Mouse (Mus musculus): ENCODE measurements around the gene Nfib. TPM values are rescaled to one million over a fixed set of nuclear protein-coding genes. Genes with fewer than 3 reads are reported as not detected.

Nfib gene
- polyA plus RNA-seq, 1 experiment: 48.1 TPM

DNA sequence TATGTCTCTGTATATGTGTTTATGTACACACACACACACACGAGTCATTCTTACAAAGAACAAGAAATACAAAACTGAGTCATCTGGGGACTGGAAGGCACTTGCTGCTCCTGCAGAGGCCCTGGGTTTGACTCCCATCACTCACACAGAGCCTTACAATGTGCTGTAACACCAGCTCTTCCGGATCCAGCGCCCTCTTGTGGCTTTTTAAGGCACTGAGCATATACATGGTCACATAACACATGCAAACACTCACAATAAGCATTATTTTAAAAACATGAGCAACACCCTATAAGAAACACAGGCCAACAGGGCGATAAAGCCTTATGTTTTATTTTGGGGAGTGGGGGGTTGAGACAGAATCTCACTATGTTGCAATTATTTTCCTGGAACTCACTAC, 226.2 kb downstream of the Nfib start:
- no peak overlapping the region for H3K4me3 ChIP-seq (replicated peaks; ENCODE audit: extremely low read depth, low read depth, low read length)
- TF ChIP-seq CTCF (IDR thresholded peaks at IDR 0.05; ENCODE audit: insufficient read depth, low read length) (no peak), POLR2A (IDR thresholded peaks at IDR 0.05; ENCODE audit: borderline replicate concordance, extremely low read depth, low read depth, low read length) (no peak)
- DNase-seq: no peak
- 66% methylated on average over 4 of the region's 4 CpGs for WGBS
- H3K4me1 ChIP-seq (ENCODE audit: control insufficient read depth, insufficient read depth, low read length): peaks cover 9% of the 10 kb centered on the region

GRCm38 (mm10) chr4:82477742-82478141, 227.8 kb downstream of the Nfib start:
- Histone ChIP-seq H3K4me1 (ENCODE audit: control insufficient read depth, insufficient read depth, low read length) (peaks cover 8% of the 10 kb centered on the region), H3K4me3 (replicated peaks; ENCODE audit: extremely low read depth, low read depth, low read length) (no peak overlapping the region)
- 81% methylated on average over 2 of the region's 2 CpGs for WGBS
- TF ChIP-seq CTCF (IDR thresholded peaks at IDR 0.05; ENCODE audit: insufficient read depth, low read length): no peak
- no peak for TF ChIP-seq POLR2A (IDR thresholded peaks at IDR 0.05; ENCODE audit: borderline replicate concordance, extremely low read depth, low read depth, low read length)
- DNase-seq: no peak

GRCm38 (mm10) chr4:82476411-82476810, 229.1 kb downstream of the Nfib start:
- no peak for DNase-seq
- H3K4me3 ChIP-seq (replicated peaks; ENCODE audit: extremely low read depth, low read depth, low read length): no peak overlapping the region
- WGBS: 38% methylated on average over 2 of the region's 2 CpGs
- peaks cover 13% of the 10 kb centered on the region for H3K4me1 ChIP-seq (ENCODE audit: control insufficient read depth, insufficient read depth, low read length)
- TF ChIP-seq POLR2A (IDR thresholded peaks at IDR 0.05; ENCODE audit: borderline replicate concordance, extremely low read depth, low read depth, low read length) (no peak), CTCF (IDR thresholded peaks at IDR 0.05; ENCODE audit: insufficient read depth, low read length) (no peak)

- WGBS: 73% methylated on average over 5 of the region's 5 CpGs
- H3K4me3 ChIP-seq (replicated peaks; ENCODE audit: extremely low read depth, low read depth, low read length): no peak overlapping the region
- TF ChIP-seq POLR2A (IDR thresholded peaks at IDR 0.05; ENCODE audit: borderline replicate concordance, extremely low read depth, low read depth, low read length) (no peak), CTCF (IDR thresholded peaks at IDR 0.05; ENCODE audit: insufficient read depth, low read length) (no peak)
- peaks cover 27% of the 10 kb centered on the region for H3K4me1 ChIP-seq (ENCODE audit: control insufficient read depth, insufficient read depth, low read length)
- no peak for DNase-seq
These were observed 231.2 kb downstream of the Nfib start for GRCm38 (mm10) chr4:82474334-82474733.

GRCm38 (mm10) chr4:82470938-82471320, 234.6 kb downstream of the Nfib start:
- no peak for DNase-seq
- no peak overlapping the region for H3K4me3 ChIP-seq (replicated peaks; ENCODE audit: extremely low read depth, low read depth, low read length)
- WGBS: 58% methylated on average over 3 of the region's 3 CpGs
- peaks cover 40% of the 10 kb centered on the region for H3K4me1 ChIP-seq (ENCODE audit: control insufficient read depth, insufficient read depth, low read length)
- TF ChIP-seq POLR2A (IDR thresholded peaks at IDR 0.05; ENCODE audit: borderline replicate concordance, extremely low read depth, low read depth, low read length): no peak
- TF ChIP-seq CTCF (IDR thresholded peaks at IDR 0.05; ENCODE audit: insufficient read depth, low read length): no peak

- Histone ChIP-seq H3K4me3 (replicated peaks; ENCODE audit: extremely low read depth, low read depth, low read length) (no peak overlapping the region), H3K4me1 (ENCODE audit: control insufficient read depth, insufficient read depth, low read length) (peaks cover 40% of the 10 kb centered on the region)
- 33% methylated on average over 5 of the region's 5 CpGs for WGBS
- DNase-seq: no peak
- TF ChIP-seq CTCF (IDR thresholded peaks at IDR 0.05; ENCODE audit: insufficient read depth, low read length) (no peak), POLR2A (IDR thresholded peaks at IDR 0.05; ENCODE audit: borderline replicate concordance, extremely low read depth, low read depth, low read length) (no peak)
These were observed 235.2 kb downstream of the Nfib start for GRCm38 (mm10) chr4:82470212-82470937.

DNA sequence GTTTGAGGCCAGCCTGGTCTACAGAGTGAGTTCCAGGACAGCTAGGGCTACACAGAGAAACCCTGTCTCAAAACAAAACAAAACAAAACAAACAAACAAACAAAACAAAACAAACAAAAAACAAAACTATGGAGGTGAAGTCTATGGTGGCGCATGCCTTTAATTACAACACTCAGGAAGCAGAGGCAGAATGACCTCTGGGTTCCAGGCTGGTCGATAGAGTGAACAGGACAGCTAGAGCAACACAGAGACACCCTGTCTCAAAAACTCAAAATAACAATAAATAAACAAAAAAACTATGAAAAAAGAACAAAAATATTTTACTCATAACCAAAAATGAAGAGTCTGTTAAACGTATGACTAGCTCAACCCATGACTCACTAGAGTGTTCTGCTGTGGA, 236.6 kb downstream of the Nfib start:
- 65% methylated on average over 3 of the region's 3 CpGs for WGBS
- H3K4me1 ChIP-seq (ENCODE audit: control insufficient read depth, insufficient read depth, low read length): peaks cover 48% of the 10 kb centered on the region

GRCm38 (mm10) chr4:82466717-82467116, 238.8 kb downstream of the Nfib start:
- no peak for TF ChIP-seq CTCF (IDR thresholded peaks at IDR 0.05; ENCODE audit: insufficient read depth, low read length)
- no peak; the same call in 1 of the 2 replicates for TF ChIP-seq POLR2A (IDR thresholded peaks at IDR 0.05; ENCODE audit: borderline replicate concordance, extremely low read depth, low read depth, low read length)
- 17% methylated on average over 8 of the region's 8 CpGs for WGBS
- DNase-seq: peak; percentile 61
- H3K4me3 ChIP-seq (replicated peaks; ENCODE audit: extremely low read depth, low read depth, low read length): no peak overlapping the region
- H3K4me1 ChIP-seq (ENCODE audit: control insufficient read depth, insufficient read depth, low read length): peaks cover 41% of the 10 kb centered on the region

More for the DNA sequence above, 236.6 kb downstream of the Nfib start:
- no peak for TF ChIP-seq CTCF (IDR thresholded peaks at IDR 0.05; ENCODE audit: insufficient read depth, low read length)
- TF ChIP-seq POLR2A (IDR thresholded peaks at IDR 0.05; ENCODE audit: borderline replicate concordance, extremely low read depth, low read depth, low read length): no peak
- H3K4me3 ChIP-seq (replicated peaks; ENCODE audit: extremely low read depth, low read depth, low read length): no peak overlapping the region
- DNase-seq: no peak

GRCm38 (mm10) chr4:82466144-82466543, 239.4 kb downstream of the Nfib start:
- 26% methylated on average over 6 of the region's 6 CpGs for WGBS
- Histone ChIP-seq H3K4me1 (ENCODE audit: control insufficient read depth, insufficient read depth, low read length) (peaks cover 38% of the 10 kb centered on the region), H3K4me3 (replicated peaks; ENCODE audit: extremely low read depth, low read depth, low read length) (no peak overlapping the region)
- no peak for DNase-seq
- TF ChIP-seq POLR2A (IDR thresholded peaks at IDR 0.05; ENCODE audit: borderline replicate concordance, extremely low read depth, low read depth, low read length): no peak
- TF ChIP-seq CTCF (IDR thresholded peaks at IDR 0.05; ENCODE audit: insufficient read depth, low read length): no peak

DNA sequence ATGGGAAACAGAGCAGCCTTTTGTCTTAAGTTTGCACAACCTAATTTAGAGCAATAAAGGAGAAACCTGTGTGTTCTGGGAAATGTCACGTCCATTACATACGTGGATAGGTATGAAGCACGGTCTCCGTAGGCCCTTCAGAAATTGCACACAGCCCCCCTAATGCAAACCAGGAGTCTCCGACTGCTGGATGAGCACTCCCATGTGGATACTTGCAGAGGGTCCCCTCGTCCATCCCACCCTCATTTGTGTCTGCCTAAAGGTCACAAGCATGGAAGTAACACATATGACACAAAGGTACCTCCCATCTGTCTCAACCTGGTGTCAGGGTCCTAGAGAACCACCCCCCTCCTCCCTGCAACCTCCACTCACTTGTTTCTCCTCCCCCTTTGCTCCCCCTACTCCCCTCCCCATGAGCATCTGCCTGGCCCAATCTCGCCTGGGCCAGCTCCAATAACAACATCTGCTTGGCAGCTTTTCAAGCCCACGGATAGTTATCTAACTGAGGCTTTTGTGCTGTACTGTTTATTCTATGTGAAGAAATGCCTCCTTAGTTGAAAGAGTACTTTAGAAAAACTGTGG, 241.4 kb downstream of the Nfib start:
- 45% methylated on average over 8 of the region's 8 CpGs for WGBS
- DNase-seq: no peak
- no peak for TF ChIP-seq POLR2A (IDR thresholded peaks at IDR 0.05; ENCODE audit: borderline replicate concordance, extremely low read depth, low read depth, low read length)
- no peak for TF ChIP-seq CTCF (IDR thresholded peaks at IDR 0.05; ENCODE audit: insufficient read depth, low read length)
- Histone ChIP-seq H3K4me1 (ENCODE audit: control insufficient read depth, insufficient read depth, low read length) (peaks cover 28% of the 10 kb centered on the region), H3K4me3 (replicated peaks; ENCODE audit: extremely low read depth, low read depth, low read length) (no peak overlapping the region)

Measured in lung, adult 2 months (tissue).